Mouse (Mus musculus): ENCODE measurements around the gene Ppp2r2c.

- TF ChIP-seq POLR2A (IDR thresholded peaks at IDR 0.05; ENCODE audit: borderline replicate concordance, extremely low read depth, low read depth, low read length) (no peak), CTCF (IDR thresholded peaks at IDR 0.05; ENCODE audit: insufficient read depth, low read length) (no peak)
These were observed 122.5 kb downstream of the Ppp2r2c start for GRCm38 (mm10) chr5:36990631-36991350.

Measured in lung, adult 2 months (tissue).